Mouse (Mus musculus): ENCODE data around the gene Pih1d2. TPM values are rescaled to one million over a fixed set of nuclear protein-coding genes. Genes with fewer than 3 reads are reported as not detected.

The Pih1d2 gene
- polyA plus RNA-seq, 1 experiment from 2014 or later: 4.1 TPM

- Histone ChIP-seq H3K27me3 (replicated peaks) (no peaks in the 10 kb centered on the region), H3K4me1 (no peaks in the 10 kb centered on the region), H3K36me3 (peaks cover 58% of the 10 kb centered on the region), H3K9ac (replicated peaks) (no peak overlapping the region), H3K4me2 (no peak overlapping the region), H3K27ac (replicated peaks) (no peak overlapping the region), H3K4me3 (replicated peaks) (no peak overlapping the region), H3K9me3 (replicated peaks) (no peaks in the 10 kb centered on the region)
- WGBS: 87% methylated on average over 8 of the region's 8 CpGs
- ATAC-seq (ENCODE audit: low FRiP score): no peak
Observed at GRCm38 (mm10) chr9:50667579-50668498, 50.7 kb downstream of the Pih1d2 start.

GRCm38 (mm10) chr9:50670690-50671089 is 53.6 kb downstream of the Pih1d2 start:
- no peaks in the 10 kb centered on the region for H3K9me3 ChIP-seq (replicated peaks)
- no peaks in the 10 kb centered on the region for H3K4me1 ChIP-seq
- H3K27ac ChIP-seq (replicated peaks): no peak overlapping the region
- H3K4me2 ChIP-seq: no peak overlapping the region
- ATAC-seq (ENCODE audit: low FRiP score): no peak
- WGBS: 35% methylated on average over 5 of the region's 5 CpGs
- H3K36me3 ChIP-seq: peaks cover 48% of the 10 kb centered on the region
- H3K4me3 ChIP-seq (replicated peaks): no peak overlapping the region
- H3K27me3 ChIP-seq (replicated peaks): no peaks in the 10 kb centered on the region
- no peak overlapping the region for H3K9ac ChIP-seq (replicated peaks)

Other genes starting within 250 kb of the Pih1d2 start
- gene Plet1, start 122.8 kb upstream of the Pih1d2 start, polyA plus RNA-seq (2015; fragmentation: Nextera tagmentation; extraction: Ambion mirVana): 0.72 and 2.1 TPM in 2 replicates
- gene Pts, start 88.6 kb upstream of the Pih1d2 start, polyA plus RNA-seq (2015; fragmentation: Nextera tagmentation; extraction: Ambion mirVana): 109 and 113 TPM in 2 replicates
- gene Il18, start 62.5 kb upstream of the Pih1d2 start, polyA plus RNA-seq (2015; fragmentation: Nextera tagmentation; extraction: Ambion mirVana): 16.8 and 18.2 TPM in 2 replicates
- 0.15 and 0.41 TPM in 2 replicates for gene Bco2, start 62.1 kb upstream of the Pih1d2 start, polyA plus RNA-seq (2015; fragmentation: Nextera tagmentation; extraction: Ambion mirVana)
- 0.23 and 0.24 TPM in 2 replicates for gene Tex12, start 56.0 kb upstream of the Pih1d2 start, polyA plus RNA-seq (2015; fragmentation: Nextera tagmentation; extraction: Ambion mirVana)
- 298 and 311 TPM in 2 replicates for gene Sdhd, start 13.5 kb upstream of the Pih1d2 start, polyA plus RNA-seq (2015; fragmentation: Nextera tagmentation; extraction: Ambion mirVana)
- gene Timm8b, start 13.4 kb upstream of the Pih1d2 start, polyA plus RNA-seq (2015; fragmentation: Nextera tagmentation; extraction: Ambion mirVana): 341 and 407 TPM in 2 replicates
- 18.0 and 18.1 TPM in 2 replicates for gene Nkapd1, start 143 bp downstream of the Pih1d2 start, polyA plus RNA-seq (2015; fragmentation: Nextera tagmentation; extraction: Ambion mirVana)
- 58.6 and 61.7 TPM in 2 replicates for gene Dlat, start 42.5 kb downstream of the Pih1d2 start, polyA plus RNA-seq (2015; fragmentation: Nextera tagmentation; extraction: Ambion mirVana)
- 28.3 and 30.4 TPM in 2 replicates for gene Dixdc1, start 122.2 kb downstream of the Pih1d2 start, polyA plus RNA-seq (2015; fragmentation: Nextera tagmentation; extraction: Ambion mirVana)
- 2.3 and 3.3 TPM in 2 replicates for gene 2310030G06Rik, start 129.2 kb downstream of the Pih1d2 start, polyA plus RNA-seq (2015; fragmentation: Nextera tagmentation; extraction: Ambion mirVana)
- gene Cryab, start 134.0 kb downstream of the Pih1d2 start, polyA plus RNA-seq (2015; fragmentation: Nextera tagmentation; extraction: Ambion mirVana): 24.7 and 28.2 TPM in 2 replicates
- 4.9 and 6.6 TPM in 2 replicates for gene Hspb2, start 135.0 kb downstream of the Pih1d2 start, polyA plus RNA-seq (2015; fragmentation: Nextera tagmentation; extraction: Ambion mirVana)
- gene Fdxacb1, start 150.9 kb downstream of the Pih1d2 start, polyA plus RNA-seq (2015; fragmentation: Nextera tagmentation; extraction: Ambion mirVana): 9.0 and 10.8 TPM in 2 replicates
- 53.9 and 62.9 TPM in 2 replicates for gene Alg9, start 157.7 kb downstream of the Pih1d2 start, polyA plus RNA-seq (2015; fragmentation: Nextera tagmentation; extraction: Ambion mirVana)
- gene 1110032A03Rik, start 158.2 kb downstream of the Pih1d2 start, polyA plus RNA-seq (2015; fragmentation: Nextera tagmentation; extraction: Ambion mirVana): 50.9 and 58.4 TPM in 2 replicates
- gene Ppp2r1b, start 228.0 kb downstream of the Pih1d2 start, polyA plus RNA-seq (2015; fragmentation: Nextera tagmentation; extraction: Ambion mirVana): 43.8 and 50.8 TPM in 2 replicates